Mouse (Mus musculus) 3T3-L1 (cell line): Measurements from ENCODE around the gene Gtf2ird1.
A peak's percentile ranks its signal among the peaks of the same experiment; 100 is the strongest.
"Not testable (repeated sequence)": the region's sequence is repeated elsewhere in the genome, so short reads cannot be mapped to it uniquely, and the experiment has no call there.

Source experiments
- DNase-seq: peaks from one replicate; pipeline ENCODE4 v3.0.0-alpha.2; 2015; ENCODE audit warnings: low read depth, low spot score

Gene Gtf2ird1

GRCm38 (mm10) chr5:134456503-134456962, at the start of gene Gtf2ird1:
TSS of gene Gtf2ird1 (minus strand) at chr5:134456716.
- peak; percentile 73 for DNase-seq

GRCm38 (mm10) chr5:134505810-134506292, 49.3 kb upstream of the Gtf2ird1 start:
- no peak for DNase-seq

- DNase-seq = no peak
These were observed 46.1 kb upstream of the Gtf2ird1 start for GRCm38 (mm10) chr5:134502591-134502990.

GRCm38 (mm10) chr5:134501453-134501852, 44.9 kb upstream of the Gtf2ird1 start:
- DNase-seq = peak; percentile 44

- DNase-seq = peak; percentile 23
These were observed 44.2 kb upstream of the Gtf2ird1 start for GRCm38 (mm10) chr5:134500681-134501080.

GRCm38 (mm10) chr5:134500062-134500461, 43.5 kb upstream of the Gtf2ird1 start:
- DNase-seq = peak; percentile 75

- DNase-seq = no peak
These were observed 40.5 kb upstream of the Gtf2ird1 start for GRCm38 (mm10) chr5:134497026-134497425.

GRCm38 (mm10) chr5:134495796-134496195, 39.3 kb upstream of the Gtf2ird1 start:
- DNase-seq = no peak

- peak; percentile 94 for DNase-seq
These were observed 37.6 kb upstream of the Gtf2ird1 start for GRCm38 (mm10) chr5:134494142-134494541.

- no peak for DNase-seq
These were observed 36.4 kb upstream of the Gtf2ird1 start for GRCm38 (mm10) chr5:134492956-134493355.

GRCm38 (mm10) chr5:134491712-134492417, 35.3 kb upstream of the Gtf2ird1 start:
- peak; percentile 86 for DNase-seq

GRCm38 (mm10) chr5:134491206-134491605, 34.7 kb upstream of the Gtf2ird1 start:
- no peak for DNase-seq

- peak; percentile 49 for DNase-seq
These were observed 33.9 kb upstream of the Gtf2ird1 start for GRCm38 (mm10) chr5:134490465-134490864.

- peak; percentile 32 for DNase-seq
These were observed 33.1 kb upstream of the Gtf2ird1 start for GRCm38 (mm10) chr5:134489583-134489982.

- no peak for DNase-seq
These were observed 32.1 kb upstream of the Gtf2ird1 start for GRCm38 (mm10) chr5:134488596-134488995.

GRCm38 (mm10) chr5:134488042-134488441, 31.5 kb upstream of the Gtf2ird1 start:
- DNase-seq = no peak

GRCm38 (mm10) chr5:134485900-134486665, 29.6 kb upstream of the Gtf2ird1 start:
- peak; percentile 92 for DNase-seq

- DNase-seq = no peak
These were observed 28.7 kb upstream of the Gtf2ird1 start for GRCm38 (mm10) chr5:134485183-134485730.

- DNase-seq = no peak
These were observed 26.8 kb upstream of the Gtf2ird1 start for GRCm38 (mm10) chr5:134483291-134483690.

GRCm38 (mm10) chr5:134482331-134482730, 25.8 kb upstream of the Gtf2ird1 start:
- no peak for DNase-seq

GRCm38 (mm10) chr5:134478886-134479285, 22.4 kb upstream of the Gtf2ird1 start:
- not testable (repeated sequence) for DNase-seq

GRCm38 (mm10) chr5:134475686-134476085, 19.2 kb upstream of the Gtf2ird1 start:
- not testable (repeated sequence) for DNase-seq
